Mouse (Mus musculus) myocyte (in vitro differentiated cells): ENCODE measurements around the gene Btrc. TPM values are rescaled to one million over a fixed set of nuclear protein-coding genes. Genes with fewer than 3 reads are reported as not detected.

Experiments used
- H3K27me3 ChIP-seq: one replicate; pipeline ENCODE4 v1.6.1; 2011; ENCODE audit not compliant: control insufficient read depth, insufficient read depth, insufficient read length
- H3K36me3 ChIP-seq: one replicate; pipeline ENCODE4 v1.6.1; 2011; ENCODE audit not compliant: control insufficient read depth, insufficient read depth
- H3K4me2 ChIP-seq: one replicate; pipeline ENCODE4 v1.6.1; 2011; ENCODE audit warnings: low read depth, control low read depth
- H3K4me3 ChIP-seq: one replicate; pipeline ENCODE4 v1.5.1; 2011; ENCODE audit warnings: mild to moderate bottlenecking, control low read depth, moderate library complexity
- H3K79me2 ChIP-seq: one replicate; pipeline ENCODE4 v1.6.1; 2011; ENCODE audit not compliant: control insufficient read depth, insufficient read depth
- H3ac ChIP-seq: one replicate; pipeline ENCODE4 v1.6.1; 2011; ENCODE audit not compliant: control insufficient read depth, insufficient read length
- CEBPB ChIP-seq: IDR thresholded peaks from 2 replicates; pipeline ENCODE4 v1.6.1; 2011; ENCODE audit warnings: mild to moderate bottlenecking, moderate library complexity; ENCODE audit not compliant: poor library complexity, insufficient read depth, severe bottlenecking
- E2F4 ChIP-seq: IDR thresholded peaks from one replicate; pipeline ENCODE4 v1.6.1; 2011; ENCODE audit warnings: mild to moderate bottlenecking, control low read depth, moderate library complexity; ENCODE audit not compliant: insufficient read depth
- MAX ChIP-seq: IDR thresholded peaks from one replicate; pipeline ENCODE4 v1.6.1; 2011; ENCODE audit warnings: low read depth, mild to moderate bottlenecking, control low read depth
- MYOD1 ChIP-seq, 3 experiments: IDR thresholded peaks; one replicate each; pipeline ENCODE4 v1.6.1; 2011; ENCODE audit warnings: control low read depth in 2 of 3, low read depth in 2 of 3, mild to moderate bottlenecking in 2 of 3, moderate library complexity in 1 of 3; ENCODE audit not compliant: insufficient read length in 2 of 3, control insufficient read depth in 1 of 3
- MYOG ChIP-seq, 3 experiments: IDR thresholded peaks; one replicate each; pipeline ENCODE4 v1.6.1; 2011; ENCODE audit warnings: control low read depth in 2 of 3, low read depth in 2 of 3, mild to moderate bottlenecking in 2 of 3; ENCODE audit not compliant: insufficient read length in 2 of 3, control insufficient read depth in 1 of 3, insufficient read depth in 1 of 3
- POLR2A ChIP-seq: IDR thresholded peaks from one replicate; pipeline ENCODE4 v1.6.1; 2011; ENCODE audit warnings: low read depth, mild to moderate bottlenecking, control low read depth, moderate library complexity; ENCODE audit not compliant: insufficient read length
- POLR2AphosphoS2 ChIP-seq: IDR thresholded peaks from one replicate; pipeline ENCODE4 v1.6.1; 2011; ENCODE audit warnings: low read depth, control low read depth; ENCODE audit not compliant: insufficient read length
- REST ChIP-seq: IDR thresholded peaks from one replicate; pipeline ENCODE4 v1.6.1; 2011; ENCODE audit warnings: mild to moderate bottlenecking, control low read depth, moderate library complexity; ENCODE audit not compliant: insufficient read depth, insufficient read length
- SRF ChIP-seq: IDR thresholded peaks from one replicate; pipeline ENCODE4 v1.6.1; 2011; ENCODE audit warnings: low read depth; ENCODE audit not compliant: control insufficient read depth, insufficient read length
- TCF12 ChIP-seq: IDR thresholded peaks from one replicate; pipeline ENCODE4 v1.6.1; 2011; ENCODE audit warnings: mild to moderate bottlenecking, control low read depth; ENCODE audit not compliant: poor library complexity, insufficient read depth, severe bottlenecking
- TCF3 ChIP-seq: IDR thresholded peaks from one replicate; pipeline ENCODE4 v1.6.1; 2011; ENCODE audit warnings: low read depth, control low read depth; ENCODE audit not compliant: insufficient read length
- USF1 ChIP-seq: IDR thresholded peaks from one replicate; pipeline ENCODE4 v1.6.1; 2011; ENCODE audit warnings: low read depth, mild to moderate bottlenecking, control low read depth, moderate library complexity
- polyA plus RNA-seq: library from polyadenylated mRNA; unstranded; fragments of >200 nt; fragmentation: generic; extraction: Trizol; gene quantifications from one replicate; pipeline ENCODE4 v1.2.1, GENCODE M21; 2012; ENCODE audit warnings: missing spikeins

Gene Btrc
- polyA plus RNA-seq, 1 experiment = 17.0 TPM

- no peak for TF ChIP-seq E2F4
- no peak for TF ChIP-seq POLR2A
- no peak for TF ChIP-seq TCF3
- TF ChIP-seq REST = no peak
- no peak for TF ChIP-seq MAX
- no peak for TF ChIP-seq USF1
- no peak for TF ChIP-seq CEBPB
- no peak for TF ChIP-seq TCF12
- no peak for TF ChIP-seq MYOG (IDR thresholded peaks at IDR 0.05; ENCODE audit: control insufficient read depth in 1 of 3, insufficient read depth in 1 of 3, insufficient read length in 2 of 3, low read depth in 2 of 3)
- TF ChIP-seq SRF = no peak
- no peak for TF ChIP-seq POLR2AphosphoS2
- TF ChIP-seq MYOD1 (IDR thresholded peaks at IDR 0.05; ENCODE audit: control insufficient read depth in 1 of 3, insufficient read length in 2 of 3, low read depth in 2 of 3) = no peak
- Histone ChIP-seq H3K4me3 (no peak overlapping the region), H3K27me3 (no peaks in the 10 kb centered on the region), H3K79me2 (no peaks in the 10 kb centered on the region), H3K36me3 (no peaks in the 10 kb centered on the region), H3ac (no peak overlapping the region), H3K4me2 (no peak overlapping the region)
Observed at GRCm38 (mm10) chr19:45475928-45476553, 112.5 kb downstream of the Btrc start.

GRCm38 (mm10) chr19:45479548-45479947, 116.0 kb downstream of the Btrc start:
- Histone ChIP-seq H3K4me3 (no peak overlapping the region), H3K4me2 (peak overlapping the region; percentile 37), H3ac (no peak overlapping the region), H3K79me2 (no peaks in the 10 kb centered on the region), H3K27me3 (no peaks in the 10 kb centered on the region), H3K36me3 (no peaks in the 10 kb centered on the region)
- TF ChIP-seq REST (no peak), POLR2AphosphoS2 (no peak), USF1 (peak; percentile 81), TCF12 (no peak)

- H3K4me2 ChIP-seq = no peak overlapping the region
- no peaks in the 10 kb centered on the region for H3K79me2 ChIP-seq
- TF ChIP-seq SRF (no peak), MYOD1 (IDR thresholded peaks at IDR 0.05; ENCODE audit: control insufficient read depth in 1 of 3, insufficient read length in 2 of 3, low read depth in 2 of 3) (no peak), CEBPB (no peak), MAX (no peak), USF1 (no peak), POLR2AphosphoS2 (no peak), POLR2A (no peak)
- H3K36me3 ChIP-seq = no peaks in the 10 kb centered on the region
- no peak overlapping the region for H3ac ChIP-seq
- H3K4me3 ChIP-seq = no peak overlapping the region
- no peaks in the 10 kb centered on the region for H3K27me3 ChIP-seq
Observed at GRCm38 (mm10) chr19:45480490-45480889, 117.0 kb downstream of the Btrc start.

GRCm38 (mm10) chr19:45480951-45481350, 117.4 kb downstream of the Btrc start:
- H3K27me3 ChIP-seq = no peaks in the 10 kb centered on the region
- TF ChIP-seq REST (no peak), CEBPB (no peak), POLR2A (no peak), MAX (no peak), USF1 (no peak), POLR2AphosphoS2 (no peak), MYOD1 (IDR thresholded peaks at IDR 0.05; ENCODE audit: control insufficient read depth in 1 of 3, insufficient read length in 2 of 3, low read depth in 2 of 3) (no peak), SRF (no peak), E2F4 (no peak), TCF3 (no peak), TCF12 (no peak), MYOG (IDR thresholded peaks at IDR 0.05; ENCODE audit: control insufficient read depth in 1 of 3, insufficient read depth in 1 of 3, insufficient read length in 2 of 3, low read depth in 2 of 3) (no peak)
- no peak overlapping the region for H3K4me3 ChIP-seq
- H3ac ChIP-seq = no peak overlapping the region
- no peaks in the 10 kb centered on the region for H3K36me3 ChIP-seq
- H3K79me2 ChIP-seq = no peaks in the 10 kb centered on the region
- no peak overlapping the region for H3K4me2 ChIP-seq

- TF ChIP-seq REST (no peak), MAX (no peak), TCF12 (no peak), MYOD1 (IDR thresholded peaks at IDR 0.05; ENCODE audit: control insufficient read depth in 1 of 3, insufficient read length in 2 of 3, low read depth in 2 of 3) (no peak), MYOG (IDR thresholded peaks at IDR 0.05; ENCODE audit: control insufficient read depth in 1 of 3, insufficient read depth in 1 of 3, insufficient read length in 2 of 3, low read depth in 2 of 3) (no peak), POLR2AphosphoS2 (no peak), SRF (no peak), TCF3 (no peak), POLR2A (no peak), E2F4 (no peak), CEBPB (no peak), USF1 (no peak)
- no peak overlapping the region for H3ac ChIP-seq
- H3K4me3 ChIP-seq = no peak overlapping the region
- H3K27me3 ChIP-seq = no peaks in the 10 kb centered on the region
- no peaks in the 10 kb centered on the region for H3K36me3 ChIP-seq
- H3K79me2 ChIP-seq = no peaks in the 10 kb centered on the region
- H3K4me2 ChIP-seq = no peak overlapping the region
Observed at GRCm38 (mm10) chr19:45483470-45483869, 119.9 kb downstream of the Btrc start.
